Mouse (Mus musculus): ENCODE data around the gene Acot1.

Acot1 gene

GRCm38 (mm10) chr12:84067752-84068151 lies 58.5 kb downstream of the Acot1 start:
- no peak for DNase-seq
